Mouse (Mus musculus) ovary, postnatal 10 days (tissue): Measurements from ENCODE around the gene Krt76.

ENCODE experiments used
- DNase-seq: peaks from one replicate; pipeline ENCODE4 v3.0.0; 2022; ENCODE audit warnings: low spot score

Gene Krt76

GRCm38 (mm10) chr15:101892820-101893219 is at the start of gene Krt76:
TSS of gene Krt76 (minus strand) at chr15:101892920.
- no peak for DNase-seq

- no peak for DNase-seq
Observed at GRCm38 (mm10) chr15:101941948-101942347, 49.2 kb upstream of the Krt76 start.

GRCm38 (mm10) chr15:101940274-101940829 is 47.6 kb upstream of the Krt76 start, which contains the start of gene Krt79:
TSS of gene Krt79 (minus strand) at chr15:101940324.
- DNase-seq = no peak

- no peak for DNase-seq
Observed at GRCm38 (mm10) chr15:101938600-101939308, 46.0 kb upstream of the Krt76 start.

GRCm38 (mm10) chr15:101933024-101933423 is 40.3 kb upstream of the Krt76 start:
- DNase-seq = no peak

- DNase-seq = peak; percentile 29
Observed at GRCm38 (mm10) chr15:101929666-101930065, 36.9 kb upstream of the Krt76 start.

GRCm38 (mm10) chr15:101929087-101929486 is 36.4 kb upstream of the Krt76 start:
- DNase-seq = no peak

GRCm38 (mm10) chr15:101927340-101928080 is 34.8 kb upstream of the Krt76 start:
- peak; percentile 29 for DNase-seq

GRCm38 (mm10) chr15:101925041-101925440 is 32.3 kb upstream of the Krt76 start:
- DNase-seq = no peak

- no peak for DNase-seq
Observed at GRCm38 (mm10) chr15:101924635-101925034, 31.9 kb upstream of the Krt76 start, which contains the start of gene Krt4. TSS of gene Krt4 (minus strand) at chr15:101924735.

- no peak for DNase-seq
Observed at GRCm38 (mm10) chr15:101922296-101922695, 29.6 kb upstream of the Krt76 start.

- no peak for DNase-seq
Observed at GRCm38 (mm10) chr15:101916072-101916471, 23.4 kb upstream of the Krt76 start.

GRCm38 (mm10) chr15:101904849-101905248 is 12.1 kb upstream of the Krt76 start:
- no peak for DNase-seq

- no peak for DNase-seq
Observed at GRCm38 (mm10) chr15:101902171-101903149, 9.7 kb upstream of the Krt76 start.

- DNase-seq = no peak
Observed at GRCm38 (mm10) chr15:101895216-101895615, 2.5 kb upstream of the Krt76 start.

- no peak for DNase-seq
Observed at GRCm38 (mm10) chr15:101879776-101880175, 12.9 kb downstream of the Krt76 start.

GRCm38 (mm10) chr15:101878041-101878440 is 14.7 kb downstream of the Krt76 start:
- DNase-seq = no peak

- no peak for DNase-seq
Observed at GRCm38 (mm10) chr15:101874383-101874782, 18.3 kb downstream of the Krt76 start.

GRCm38 (mm10) chr15:101873231-101873630 is 19.5 kb downstream of the Krt76 start:
- no peak for DNase-seq

GRCm38 (mm10) chr15:101869431-101869830 is 23.3 kb downstream of the Krt76 start, which contains the start of gene Krt77:
TSS of gene Krt77 (minus strand) at chr15:101869705.
- DNase-seq = no peak

- DNase-seq = no peak
Observed at GRCm38 (mm10) chr15:101866754-101867153, 26.0 kb downstream of the Krt76 start.
